ENCODE assay signal across 9 mouse cellular contexts in the genomic region with DNA sequence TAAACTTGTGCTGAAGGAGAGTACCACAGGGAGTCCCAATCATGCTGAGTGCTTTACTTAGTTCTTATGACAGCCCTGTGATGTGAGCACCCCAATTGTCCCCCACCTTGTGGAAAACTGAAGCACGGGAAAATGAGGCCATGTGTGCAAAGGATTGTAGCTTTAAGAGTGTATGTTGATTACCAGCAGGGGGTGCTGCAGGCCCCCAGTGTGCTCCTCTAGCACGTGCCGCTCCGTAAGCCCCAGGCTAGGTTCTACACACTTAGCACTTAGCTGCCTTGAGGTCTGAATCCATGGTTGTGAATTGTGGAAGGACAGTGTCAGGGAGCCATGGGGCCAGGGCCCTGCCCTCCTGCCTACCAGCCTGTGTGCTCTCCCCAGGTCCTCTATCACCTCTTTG. TPM values are rescaled to one million over a fixed set of nuclear protein-coding genes. Genes with fewer than 3 reads are reported as not detected.
DNase-seq lines count a peak whose midpoint lies in the region; ATAC-seq and TF ChIP-seq lines count a peak whose summit lies in the region.
"Had no signal": no experiment of that assay in that cellular context is flagged by ENCODE, and none has a peak within 500 bp of the region (broad histone marks: within the 10 kb centered on the region; RNA-seq: fewer than 3 reads in every experiment).

No protein-coding gene starts in this region.

- no peak for DNase-seq in kidney, postnatal 0 days (ENCODE audit: low spot score)
- DNase-seq in kidney, adult 11 months, result no peak
- peak; percentile 42 for DNase-seq in 3T3-L1 (ENCODE audit: low read depth, low spot score)
- DNase-seq in A20 (ENCODE audit: low read depth, low spot score), result peak; percentile 51
- peak; percentile 47 for DNase-seq in c-Kit-positive CD71-positive TER-119-negative erythroid progenitor cells, embryonic 14.5 days (ENCODE audit: low read depth)
- no peak for DNase-seq in ovary, postnatal 14 days (ENCODE audit: low spot score)
- DNase-seq in yolk sac, embryonic 10.5 days (ENCODE audit: low spot score), result no peak
- DNase-seq: cerebellum, adult 9-10 months; right cerebral cortex, postnatal 14 days had no signal

- no peaks in the 10 kb centered on the region for H3K9me3 ChIP-seq in kidney, postnatal 0 days (replicated peaks; ENCODE audit: low read length)

- no peaks in the 10 kb centered on the region for H3K27me3 ChIP-seq in kidney, postnatal 0 days (ENCODE audit: insufficient read depth, low read length)

- H3K4me2 ChIP-seq in kidney, postnatal 0 days (ENCODE audit: low read length), result no peak overlapping the region

- no peak for ATAC-seq in kidney, postnatal 0 days (replicated peaks; ENCODE audit: low FRiP score, low read depth)

- WGBS in kidney, postnatal 0 days, result 65% methylated on average over 4 of the region's 4 CpGs

- H3K4me1 ChIP-seq in kidney, postnatal 0 days (replicated peaks; ENCODE audit: insufficient read depth, low read length), result no peaks in the 10 kb centered on the region

- no peak overlapping the region for H3K4me3 ChIP-seq in kidney, postnatal 0 days (replicated peaks; ENCODE audit: low read depth, low read length)

- no peak overlapping the region for H3K9ac ChIP-seq in kidney, postnatal 0 days (ENCODE audit: low read depth, low read length)

- TF ChIP-seq CTCF in kidney, postnatal 0 days (IDR thresholded peaks at IDR 0.05; ENCODE audit: low read depth), result peak; percentile 57

- peaks cover 32% of the 10 kb centered on the region; the same call in 1 of the 2 replicates for H3K36me3 ChIP-seq in kidney, postnatal 0 days (ENCODE audit: insufficient read depth, low read length)

- H3K27ac ChIP-seq in kidney, postnatal 0 days, result no peak overlapping the region

RNA-seq across cellular contexts. Expression of gene Slc9a1, which starts 45.4 kb away (rescaled TPM):
- 5.7 and 7.1 TPM in 2 replicates for polyA plus RNA-seq in kidney, postnatal 0 days (2015; fragmentation: Nextera tagmentation; extraction: Ambion mirVana)

Comparison
In these comparisons a context has a peak if more than half of its experiments do, and no peak if none do; other contexts are left out.
1. DNase-seq: peak in 3T3-L1 (single experiment), A20 (single experiment) and c-Kit-positive CD71-positive TER-119-negative erythroid progenitor cells, embryonic 14.5 days (single experiment); none in kidney, postnatal 0 days (single experiment), kidney, adult 11 months (single experiment), ovary, postnatal 14 days (single experiment) and yolk sac, embryonic 10.5 days (single experiment).